Mouse (Mus musculus) CH12.LX (cell line): ENCODE results near the gene Zfp580. TPM values are rescaled to one million over a fixed set of nuclear protein-coding genes. Genes with fewer than 3 reads are reported as not detected.

Experiments
- DNase-seq: peaks from one replicate; pipeline ENCODE4 v3.0.0-alpha.2; 2013; ENCODE audit errors: extremely low read depth
- H3K27ac ChIP-seq: 2 replicates; pipeline ENCODE4 v1.5.1; 2012; ENCODE audit warnings: low read depth, mild to moderate bottlenecking, control low read depth, moderate library complexity; ENCODE audit not compliant: insufficient read depth
- H3K27me3 ChIP-seq: replicated peaks from 2 replicates; pipeline ENCODE3; 2012; ENCODE audit warnings: inconsistent platforms
- H3K36me3 ChIP-seq, 2 experiments: replicated peaks in 1 of 2; 2 replicates each; pipeline versions ENCODE3 to v1.6.1; 2012; ENCODE audit warnings: inconsistent platforms in 1 of 2, low read length in 1 of 2, mild to moderate bottlenecking in 1 of 2, mixed read lengths in 1 of 2, moderate library complexity in 1 of 2; ENCODE audit not compliant: control insufficient read depth in 1 of 2, insufficient read depth in 1 of 2
- H3K4me1 ChIP-seq, 2 experiments: 2 replicates each; pipeline ENCODE4 v1.6.1; 2012; ENCODE audit warnings: inconsistent platforms in 1 of 2, moderate library complexity in 1 of 2; ENCODE audit not compliant: insufficient read depth in 2 of 2, control insufficient read depth in 1 of 2
- H3K4me2 ChIP-seq: 2 replicates; pipeline ENCODE4 v1.6.1; 2012; ENCODE audit warnings: low read depth, mild to moderate bottlenecking, control low read depth; ENCODE audit not compliant: poor library complexity, insufficient read depth, severe bottlenecking
- H3K4me3 ChIP-seq, 3 experiments: fragments of 150-350 bp in 1 of 3; sonication (generic) in 1 of 3; replicated peaks in 1 of 3; 2 replicates each; pipeline versions ENCODE3 to v1.5.1; 2011 to 2012; ENCODE audit warnings: low read depth in 2 of 3, low read length in 2 of 3, mild to moderate bottlenecking in 2 of 3, moderate library complexity in 2 of 3, control low read depth in 1 of 3, improper control_type of control experiment in 1 of 3, inconsistent platforms in 1 of 3, mixed read lengths in 1 of 3; ENCODE audit not compliant: poor library complexity in 1 of 3
- H3K79me2 ChIP-seq: replicated peaks from 2 replicates; pipeline ENCODE4 v1.6.1; 2012; ENCODE audit warnings: mild to moderate bottlenecking, moderate library complexity; ENCODE audit not compliant: control insufficient read depth, poor library complexity, insufficient read depth, severe bottlenecking; ENCODE audit errors: extremely low read depth
- H3K9ac ChIP-seq: 2 replicates; pipeline ENCODE4 v1.6.1; 2012; ENCODE audit warnings: low read depth, mild to moderate bottlenecking, control low read depth, moderate library complexity; ENCODE audit not compliant: insufficient read depth
- H3K9me3 ChIP-seq: replicated peaks from 2 replicates; pipeline ENCODE3; 2012; ENCODE audit warnings: low read length, inconsistent platforms, mixed read lengths
- BHLHE40 ChIP-seq: IDR thresholded peaks from 2 replicates; pipeline ENCODE4 v1.6.1; 2011; ENCODE audit warnings: mild to moderate bottlenecking, low read depth, low read length, improper control_type of control experiment
- CHD1 ChIP-seq: IDR thresholded peaks from 2 replicates; pipeline ENCODE4 v1.6.1; 2012; ENCODE audit warnings: low read depth, low read length, improper control_type of control experiment, inconsistent platforms
- CHD2 ChIP-seq: IDR thresholded peaks from 2 replicates; pipeline ENCODE4 v1.6.1; 2011; ENCODE audit warnings: low read length, improper control_type of control experiment
- CTCF ChIP-seq, 2 experiments: IDR thresholded peaks in 1 of 2; conservative IDR thresholded peaks in 1 of 2; 2 replicates each; pipeline ENCODE4 v1.5.1; 2011 to 2012; ENCODE audit warnings: low read depth in 2 of 2, low read length in 2 of 2, improper control_type of control experiment in 1 of 2, inconsistent platforms in 1 of 2, mild to moderate bottlenecking in 1 of 2, moderate library complexity in 1 of 2
- E2F4 ChIP-seq: IDR thresholded peaks from 2 replicates; pipeline ENCODE4 v1.6.1; 2011; ENCODE audit warnings: low read depth, low read length, improper control_type of control experiment; ENCODE audit not compliant: insufficient replicate concordance
- ELF1 ChIP-seq: IDR thresholded peaks from 2 replicates; pipeline ENCODE4 v1.6.1; 2014; ENCODE audit warnings: low read depth, mild to moderate bottlenecking, inconsistent platforms, low read length, improper control_type of control experiment
- EP300 ChIP-seq: IDR thresholded peaks from 2 replicates; pipeline ENCODE4 v1.6.1; 2011; ENCODE audit warnings: low read length, improper control_type of control experiment
- ETS1 ChIP-seq: conservative IDR thresholded peaks from 2 replicates; pipeline ENCODE4 v1.6.1; 2012; ENCODE audit warnings: low read depth, mild to moderate bottlenecking, inconsistent platforms, low read length, improper control_type of control experiment, moderate library complexity
- GABPA ChIP-seq: IDR thresholded peaks from 2 replicates; pipeline ENCODE4 v1.6.1; 2012; ENCODE audit warnings: low read depth, low read length, improper control_type of control experiment, inconsistent platforms; ENCODE audit not compliant: insufficient replicate concordance
- HCFC1 ChIP-seq: IDR thresholded peaks from 2 replicates; pipeline ENCODE4 v1.6.1; 2012; ENCODE audit warnings: low read depth, mild to moderate bottlenecking, inconsistent platforms, low read length, improper control_type of control experiment
- IRF4 ChIP-seq: IDR thresholded peaks from 2 replicates; pipeline ENCODE4 v1.6.1; 2014; ENCODE audit warnings: low read depth, mild to moderate bottlenecking, inconsistent platforms, low read length, improper control_type of control experiment
- JUN ChIP-seq: IDR thresholded peaks from 2 replicates; pipeline ENCODE4 v1.6.1; 2011; ENCODE audit warnings: low read depth, mild to moderate bottlenecking, low read length, improper control_type of control experiment, moderate library complexity; ENCODE audit not compliant: insufficient read depth
- JUND ChIP-seq: conservative IDR thresholded peaks from 2 replicates; pipeline ENCODE4 v1.6.1; 2011; ENCODE audit warnings: low read depth, low read length, improper control_type of control experiment
- KAT2A ChIP-seq: IDR thresholded peaks from 2 replicates; pipeline ENCODE4 v1.6.1; 2012; ENCODE audit warnings: low read length, improper control_type of control experiment, inconsistent platforms; ENCODE audit not compliant: insufficient replicate concordance
- MAFK ChIP-seq: IDR thresholded peaks from 2 replicates; pipeline ENCODE4 v1.6.1; 2011; ENCODE audit warnings: low read length, improper control_type of control experiment; ENCODE audit not compliant: insufficient replicate concordance
- MAX ChIP-seq: IDR thresholded peaks from 2 replicates; pipeline ENCODE4 v1.6.1; 2011; ENCODE audit warnings: low read length, improper control_type of control experiment
- MAZ ChIP-seq: IDR thresholded peaks from 2 replicates; pipeline ENCODE4 v1.6.1; 2012; ENCODE audit warnings: low read depth, mild to moderate bottlenecking, inconsistent platforms, low read length, improper control_type of control experiment, moderate library complexity
- MEF2A ChIP-seq: IDR thresholded peaks from 2 replicates; pipeline ENCODE4 v1.6.1; 2014; ENCODE audit warnings: low read depth, mild to moderate bottlenecking, inconsistent platforms, low read length, improper control_type of control experiment, borderline replicate concordance
- MXI1 ChIP-seq: IDR thresholded peaks from 2 replicates; pipeline ENCODE4 v1.6.1; 2011; ENCODE audit warnings: mild to moderate bottlenecking, low read depth, low read length, improper control_type of control experiment
- MYC ChIP-seq: IDR thresholded peaks from 2 replicates; pipeline ENCODE4 v1.6.1; 2011; ENCODE audit warnings: low read depth, mild to moderate bottlenecking, improper control_type of control experiment, low read length
- NELFE ChIP-seq: IDR thresholded peaks from 2 replicates; pipeline ENCODE4 v1.6.1; 2011; ENCODE audit warnings: low read depth, low read length, improper control_type of control experiment
- NRF1 ChIP-seq: IDR thresholded peaks from 2 replicates; pipeline ENCODE4 v1.6.1; 2014; ENCODE audit warnings: low read depth, mild to moderate bottlenecking, inconsistent platforms, low read length, improper control_type of control experiment, moderate library complexity
- PAX5 ChIP-seq: IDR thresholded peaks from 2 replicates; pipeline ENCODE4 v1.6.1; 2012; ENCODE audit warnings: low read length, inconsistent platforms, mixed read lengths
- POLR2A ChIP-seq: IDR thresholded peaks from 2 replicates; pipeline ENCODE4 v1.6.1; 2011; ENCODE audit warnings: low read depth, mild to moderate bottlenecking, improper control_type of control experiment, low read length
- POLR2AphosphoS2 ChIP-seq: IDR thresholded peaks from 2 replicates; pipeline ENCODE4 v1.6.1; 2011; ENCODE audit warnings: low read depth, low read length, improper control_type of control experiment
- RAD21 ChIP-seq: IDR thresholded peaks from 2 replicates; pipeline ENCODE4 v1.6.1; 2011; ENCODE audit warnings: low read depth, mild to moderate bottlenecking, low read length, improper control_type of control experiment, moderate library complexity
- RCOR1 ChIP-seq: conservative IDR thresholded peaks from 2 replicates; pipeline ENCODE4 v1.6.1; 2012; ENCODE audit warnings: low read depth, mild to moderate bottlenecking, inconsistent platforms, low read length, improper control_type of control experiment
- SIN3A ChIP-seq: IDR thresholded peaks from 2 replicates; pipeline ENCODE4 v1.6.1; 2012; ENCODE audit warnings: low read length, improper control_type of control experiment, inconsistent platforms
- SMC3 ChIP-seq: IDR thresholded peaks from 2 replicates; pipeline ENCODE4 v1.6.1; 2011; ENCODE audit warnings: low read depth, low read length, improper control_type of control experiment
- TBP ChIP-seq: conservative IDR thresholded peaks from 2 replicates; pipeline ENCODE4 v1.6.1; 2011; ENCODE audit warnings: low read depth, low read length, improper control_type of control experiment
- TCF12 ChIP-seq: IDR thresholded peaks from 2 replicates; pipeline ENCODE4 v1.6.1; 2014; ENCODE audit warnings: low read depth, mild to moderate bottlenecking, inconsistent platforms, low read length, improper control_type of control experiment
- UBTF ChIP-seq: IDR thresholded peaks from 2 replicates; pipeline ENCODE4 v1.6.1; 2012; ENCODE audit warnings: low read depth, mild to moderate bottlenecking, inconsistent platforms, low read length, improper control_type of control experiment, moderate library complexity
- USF1 ChIP-seq: IDR thresholded peaks from 2 replicates; pipeline ENCODE4 v1.6.1; 2014; ENCODE audit warnings: low read depth, mild to moderate bottlenecking, inconsistent platforms, low read length, improper control_type of control experiment
- USF2 ChIP-seq: conservative IDR thresholded peaks from 2 replicates; pipeline ENCODE4 v1.6.1; 2011; ENCODE audit warnings: low read depth, low read length, improper control_type of control experiment
- ZC3H11A ChIP-seq: IDR thresholded peaks from 2 replicates; pipeline ENCODE4 v1.6.1; 2012; ENCODE audit warnings: low read depth, mild to moderate bottlenecking, inconsistent platforms, low read length, improper control_type of control experiment
- ZKSCAN1 ChIP-seq: IDR thresholded peaks from 2 replicates; pipeline ENCODE4 v1.6.1; 2012; ENCODE audit warnings: low read depth, inconsistent platforms, low read length, improper control_type of control experiment, borderline replicate concordance
- ZMIZ1 ChIP-seq: IDR thresholded peaks from 2 replicates; pipeline ENCODE4 v1.6.1; 2012; ENCODE audit warnings: low read depth, mild to moderate bottlenecking, inconsistent platforms, low read length, improper control_type of control experiment
- ZNF384 ChIP-seq: IDR thresholded peaks from 2 replicates; pipeline ENCODE4 v1.6.1; 2012; ENCODE audit warnings: low read depth, low read length, improper control_type of control experiment, inconsistent platforms
- dilution Hi-C: fragments of 300-500 bp; cut with MboI; formaldehyde crosslinking; loops from 2 replicates; pipeline ENCODE4 v1.14.3; 2020; ENCODE audit warnings: low sequenced_read_pairs; ENCODE audit not compliant: extremely low pct_unique_long_range_greater_than_20kb, extremely low pct_ligation_motif_present
- in situ Hi-C: fragments of 300-500 bp; cut with MboI; formaldehyde crosslinking; loops from 3 replicates; pipeline ENCODE4 v1.14.3; 2019; ENCODE audit warnings: low sequenced_read_pairs, low pct_ligation_motif_present, low pct_unique_long_range_greater_than_20kb, mixed read lengths
- polyA plus RNA-seq: library from polyadenylated mRNA; unstranded; fragments of >175 nt; gene quantifications from 2 replicates; pipeline ENCODE4 v1.2.1, GENCODE M21; 2012; ENCODE audit warnings: low read depth; ENCODE audit not compliant: insufficient read length
- total RNA-seq, 2 experiments: library from RNA; depleted of rRNA; stranded (reverse); fragments of 300-350 nt in 1 of 2; fragments of >200 nt in 1 of 2; gene quantifications; 2 replicates each; pipeline ENCODE4 v1.2.3; 2012 to 2014

Zfp580 gene
- total and polyA plus RNA-seq, 3 experiments = 1.2 to 15.6 (median 2.6) TPM

DNA sequence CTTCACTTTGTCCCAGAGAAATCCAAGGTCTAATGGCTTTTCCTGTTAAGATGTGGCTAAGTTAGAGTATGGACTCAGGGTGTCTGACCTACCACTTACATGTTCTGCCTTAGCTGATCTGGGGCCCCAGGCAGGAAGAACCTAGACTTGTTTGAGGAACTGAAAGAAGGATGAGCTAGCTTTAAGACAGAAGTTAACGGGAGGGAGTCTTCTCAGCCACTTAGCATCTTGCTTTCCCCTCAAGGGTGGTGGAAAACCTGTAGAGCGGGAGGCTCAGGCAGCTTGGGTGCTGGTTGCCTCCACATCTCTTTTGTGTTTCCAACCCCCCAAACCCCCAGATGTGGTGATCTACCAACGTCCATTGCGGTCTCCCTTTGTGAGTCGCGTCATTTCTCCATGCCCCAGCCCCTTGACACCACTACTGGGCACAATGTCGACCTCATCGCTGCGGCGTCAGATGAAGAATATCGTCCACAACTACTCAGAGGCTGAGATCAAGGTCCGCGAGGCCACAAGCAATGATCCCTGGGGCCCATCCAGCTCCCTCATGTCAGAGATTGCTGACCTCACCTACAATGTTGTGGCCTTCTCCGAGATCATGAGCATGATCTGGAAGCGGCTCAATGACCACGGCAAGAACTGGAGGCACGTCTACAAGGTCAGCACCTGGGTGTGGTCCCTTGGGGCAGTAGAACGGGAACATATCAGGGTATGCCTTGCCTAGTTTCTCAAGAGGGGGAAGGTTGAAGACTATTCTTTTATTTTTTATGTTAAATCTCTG lies 32.2 kb downstream of the Zfp580 start:
- Histone ChIP-seq H3K4me2 (peak overlapping the region; percentile 95), H3K27ac (peak overlapping the region; percentile 99), H3K79me2 (peaks cover 70% of the 10 kb centered on the region), H3K4me1 (peaks cover 12 to 55% of the 10 kb centered on the region in 2 experiments), H3K9ac (peak overlapping the region; percentile 61), H3K4me3 (peak overlapping the region; percentile 54 to 68 (median 64)), H3K36me3 (peaks cover 32 to 53% of the 10 kb centered on the region in 2 experiments), H3K27me3 (no peaks in the 10 kb centered on the region), H3K9me3 (no peaks in the 10 kb centered on the region)
- in situ Hi-C loops = no loop called here
- TF ChIP-seq TCF12 (peak; percentile 76), HCFC1 (peak; percentile 52), RCOR1 (peak; percentile 62; the same call in 1 of the 2 replicates), RAD21 (no peak), ETS1 (peak; percentile 47; the same call in 1 of the 2 replicates), BHLHE40 (peak; percentile 62), NELFE (peak; percentile 70), MAFK (peak; percentile 53; the same call in 1 of the 2 replicates), USF2 (no peak), JUND (peak; percentile 36; the same call in 1 of the 2 replicates), CTCF (conservative IDR thresholded peaks at IDR 0.05 in 1 of 2, IDR thresholded peaks at IDR 0.05 in 1 of 2; ENCODE audit: low read depth in 2 of 2, low read length in 2 of 2) (no peak), PAX5 (no peak), CHD1 (no peak), MEF2A (0 out of 2 replicates have a peak, but pooled peaks have one; percentile 38), TBP (peak; percentile 72), POLR2AphosphoS2 (peak; percentile 78; the same call in 1 of the 2 replicates), USF1 (no peak), SIN3A (peak; percentile 36; the same call in 1 of the 2 replicates), MYC (peak; percentile 73; the same call in 1 of the 2 replicates), ZMIZ1 (peak; percentile 24), ZC3H11A (no peak), MAX (no peak; the same call in 1 of the 2 replicates), ELF1 (peak; percentile 69), UBTF (peak; percentile 16; the same call in 1 of the 2 replicates), KAT2A (0 out of 2 replicates have a peak, but pooled peaks have one; percentile 28), MAZ (0 out of 2 replicates have a peak, but pooled peaks have one; percentile 59), NRF1 (no peak), GABPA (no peak), E2F4 (peak; percentile 81; the same call in 1 of the 2 replicates), MXI1 (no peak), JUN (peak; percentile 69), ZNF384 (no peak), ZKSCAN1 (no peak), SMC3 (no peak), EP300 (peak; percentile 96), IRF4 (peak; percentile 99), POLR2A (peak; percentile 71), CHD2 (peak; percentile 68)
- peak; percentile 95 for DNase-seq
- dilution Hi-C loops = no loop called here
